Mouse (Mus musculus) MEL (cell line): ENCODE data around the gene Pear1. TPM values are rescaled to one million over a fixed set of nuclear protein-coding genes. Genes with fewer than 3 reads are reported as not detected.

Source experiments
- DNase-seq: peaks from one replicate; pipeline ENCODE4 v3.0.0; 2011; ENCODE audit warnings: low read depth, low spot score
- H3K27ac ChIP-seq: 2 replicates; pipeline ENCODE4 v1.5.1; 2012; ENCODE audit warnings: low read depth, mild to moderate bottlenecking, control low read depth, low read length, moderate library complexity; ENCODE audit not compliant: control insufficient read depth
- H3K27me3 ChIP-seq, 2 experiments: fragments of 150-350 bp in 1 of 2; sonication (generic) in 1 of 2; 2 replicates each; pipeline ENCODE4 v1.6.1; 2012; ENCODE audit warnings: low read length in 2 of 2, mild to moderate bottlenecking in 2 of 2, improper control_type of control experiment in 1 of 2, moderate library complexity in 1 of 2; ENCODE audit not compliant: insufficient read depth in 2 of 2, control insufficient read depth in 1 of 2
- H3K36me3 ChIP-seq, 2 experiments: 2 replicates each; pipeline ENCODE4 v1.6.1; 2012 to 2014; ENCODE audit warnings: low read length in 2 of 2, improper control_type of control experiment in 1 of 2, inconsistent platforms in 1 of 2, mild to moderate bottlenecking in 1 of 2; ENCODE audit not compliant: insufficient read depth in 2 of 2, control insufficient read depth in 1 of 2
- H3K4me1 ChIP-seq, 2 experiments: fragments of 150-350 bp in 1 of 2; sonication (generic) in 1 of 2; 2 replicates each; pipeline ENCODE4 v1.6.1; 2012; ENCODE audit warnings: low read length in 2 of 2, improper control_type of control experiment in 1 of 2, mild to moderate bottlenecking in 1 of 2; ENCODE audit not compliant: insufficient read depth in 2 of 2, control insufficient read depth in 1 of 2
- H3K4me3 ChIP-seq, 2 experiments: fragments of 150-350 bp in 1 of 2; sonication (generic) in 1 of 2; 2 replicates each; pipeline ENCODE4 v1.5.1; 2012; ENCODE audit warnings: low read depth in 2 of 2, low read length in 2 of 2, mild to moderate bottlenecking in 2 of 2, moderate library complexity in 2 of 2, control low read depth in 1 of 2, improper control_type of control experiment in 1 of 2; ENCODE audit not compliant: control insufficient read depth in 1 of 2, insufficient read depth in 1 of 2
- H3K79me2 ChIP-seq: 2 replicates; pipeline ENCODE4 v1.6.1; 2012; ENCODE audit warnings: mild to moderate bottlenecking, low read length, moderate library complexity; ENCODE audit not compliant: control insufficient read depth, poor library complexity, insufficient read depth
- H3K9ac ChIP-seq: 2 replicates; pipeline ENCODE4 v1.6.1; 2012; ENCODE audit warnings: low read depth, mild to moderate bottlenecking, control low read depth, low read length, moderate library complexity; ENCODE audit not compliant: control insufficient read depth, poor library complexity, severe bottlenecking
- H3K9me3 ChIP-seq: fragments of 150-350 bp; sonication (generic); replicated peaks from 2 replicates; pipeline ENCODE4 v1.6.1; 2012; ENCODE audit warnings: mild to moderate bottlenecking, low read length, improper control_type of control experiment, moderate library complexity; ENCODE audit not compliant: insufficient read depth
- BHLHE40 ChIP-seq: IDR thresholded peaks from 2 replicates; pipeline ENCODE4 v1.6.1; 2012; ENCODE audit warnings: low read depth, mild to moderate bottlenecking, inconsistent platforms, low read length, improper control_type of control experiment, borderline replicate concordance
- CHD1 ChIP-seq: IDR thresholded peaks from 2 replicates; pipeline ENCODE4 v1.6.1; 2012; ENCODE audit warnings: low read depth, mild to moderate bottlenecking, inconsistent platforms, low read length, improper control_type of control experiment
- CHD2 ChIP-seq: IDR thresholded peaks from 2 replicates; pipeline ENCODE4 v1.6.1; 2011; ENCODE audit warnings: low read length, improper control_type of control experiment
- CTCF ChIP-seq, 3 experiments: IDR thresholded peaks in 2 of 3; conservative IDR thresholded peaks in 1 of 3; 2 replicates each; pipeline ENCODE4 v1.5.1; 2011 to 2012; ENCODE audit warnings: low read length in 3 of 3, low read depth in 2 of 3, mild to moderate bottlenecking in 2 of 3, improper control_type of control experiment in 1 of 3, inconsistent platforms in 1 of 3, mixed read lengths in 1 of 3, moderate library complexity in 1 of 3; ENCODE audit not compliant: control insufficient read depth in 1 of 3, insufficient read depth in 1 of 3, poor library complexity in 1 of 3, severe bottlenecking in 1 of 3
- E2F4 ChIP-seq: IDR thresholded peaks from 2 replicates; pipeline ENCODE4 v1.6.1; 2011; ENCODE audit warnings: low read depth, low read length, improper control_type of control experiment, borderline replicate concordance
- ELF1 ChIP-seq: IDR thresholded peaks from 2 replicates; pipeline ENCODE4 v1.6.1; 2014; ENCODE audit warnings: low read depth, mild to moderate bottlenecking, inconsistent platforms, low read length, improper control_type of control experiment, moderate library complexity
- EP300 ChIP-seq, 2 experiments: IDR thresholded peaks; 2 replicates each; pipeline ENCODE4 v1.6.1; 2011; ENCODE audit warnings: improper control_type of control experiment in 2 of 2, low read length in 2 of 2, low read depth in 1 of 2, mild to moderate bottlenecking in 1 of 2
- ETS1 ChIP-seq: IDR thresholded peaks from 2 replicates; pipeline ENCODE4 v1.6.1; 2012; ENCODE audit warnings: low read depth, mild to moderate bottlenecking, inconsistent platforms, low read length, improper control_type of control experiment, moderate library complexity
- GABPA ChIP-seq: IDR thresholded peaks from 2 replicates; pipeline ENCODE4 v1.6.1; 2012; ENCODE audit warnings: low read depth, mild to moderate bottlenecking, inconsistent platforms, low read length, improper control_type of control experiment, moderate library complexity
- GATA1 ChIP-seq: IDR thresholded peaks from 2 replicates; pipeline ENCODE4 v1.6.1; 2011; ENCODE audit warnings: low read depth, low read length, improper control_type of control experiment
- HCFC1 ChIP-seq: IDR thresholded peaks from 2 replicates; pipeline ENCODE4 v1.6.1; 2012; ENCODE audit warnings: low read depth, mild to moderate bottlenecking, inconsistent platforms, low read length, improper control_type of control experiment, moderate library complexity
- KAT2A ChIP-seq: conservative IDR thresholded peaks from 2 replicates; pipeline ENCODE4 v1.6.1; 2012; ENCODE audit warnings: low read depth, low read length, improper control_type of control experiment, inconsistent platforms
- MAFK ChIP-seq: IDR thresholded peaks from 2 replicates; pipeline ENCODE4 v1.6.1; 2011; ENCODE audit warnings: low read depth, mild to moderate bottlenecking, low read length, improper control_type of control experiment, borderline replicate concordance
- MAX ChIP-seq: IDR thresholded peaks from 2 replicates; pipeline ENCODE4 v1.6.1; 2011; ENCODE audit warnings: low read length, improper control_type of control experiment
- MAZ ChIP-seq: IDR thresholded peaks from 2 replicates; pipeline ENCODE4 v1.6.1; 2012; ENCODE audit warnings: low read depth, mild to moderate bottlenecking, inconsistent platforms, low read length, improper control_type of control experiment
- MEF2A ChIP-seq: IDR thresholded peaks from 2 replicates; pipeline ENCODE4 v1.6.1; 2014; ENCODE audit warnings: low read depth, mild to moderate bottlenecking, inconsistent platforms, low read length, improper control_type of control experiment; ENCODE audit not compliant: poor library complexity, insufficient replicate concordance, severe bottlenecking; ENCODE audit errors: extremely low read depth
- MXI1 ChIP-seq: IDR thresholded peaks from 2 replicates; pipeline ENCODE4 v1.6.1; 2011; ENCODE audit warnings: mild to moderate bottlenecking, low read depth, low read length, improper control_type of control experiment
- MYB ChIP-seq: IDR thresholded peaks from 2 replicates; pipeline ENCODE4 v1.6.1; 2011; ENCODE audit warnings: mild to moderate bottlenecking, low read depth, low read length, improper control_type of control experiment
- MYC ChIP-seq: IDR thresholded peaks from 2 replicates; pipeline ENCODE4 v1.6.1; 2011; ENCODE audit warnings: low read depth, mild to moderate bottlenecking, low read length, improper control_type of control experiment, moderate library complexity
- NELFE ChIP-seq: IDR thresholded peaks from 2 replicates; pipeline ENCODE4 v1.6.1; 2011; ENCODE audit warnings: low read depth, low read length, improper control_type of control experiment
- NRF1 ChIP-seq: IDR thresholded peaks from 2 replicates; pipeline ENCODE4 v1.6.1; 2014; ENCODE audit warnings: low read depth, mild to moderate bottlenecking, inconsistent platforms, low read length, improper control_type of control experiment, moderate library complexity; ENCODE audit not compliant: poor library complexity, insufficient read depth, severe bottlenecking
- POLR2A ChIP-seq, 2 experiments: IDR thresholded peaks; 2 replicates each; pipeline ENCODE4 v1.6.1; 2011 to 2012; ENCODE audit warnings: low read length in 2 of 2, mild to moderate bottlenecking in 2 of 2, control low read depth in 1 of 2, improper control_type of control experiment in 1 of 2, low read depth in 1 of 2, moderate library complexity in 1 of 2; ENCODE audit not compliant: control insufficient read depth in 1 of 2, insufficient read depth in 1 of 2, poor library complexity in 1 of 2
- POLR2AphosphoS2 ChIP-seq: IDR thresholded peaks from 2 replicates; pipeline ENCODE4 v1.6.1; 2011; ENCODE audit warnings: low read length, improper control_type of control experiment
- POLR2AphosphoS5 ChIP-seq: IDR thresholded peaks from 2 replicates; pipeline ENCODE4 v1.6.1; 2012; ENCODE audit warnings: low read depth, borderline replicate concordance, mild to moderate bottlenecking, inconsistent platforms, low read length, moderate library complexity, mixed read lengths
- RAD21 ChIP-seq: IDR thresholded peaks from 2 replicates; pipeline ENCODE4 v1.6.1; 2011; ENCODE audit warnings: mild to moderate bottlenecking, low read depth, low read length, improper control_type of control experiment
- RCOR1 ChIP-seq: IDR thresholded peaks from 2 replicates; pipeline ENCODE4 v1.6.1; 2012; ENCODE audit warnings: low read depth, mild to moderate bottlenecking, inconsistent platforms, low read length, improper control_type of control experiment
- SIN3A ChIP-seq: IDR thresholded peaks from 2 replicates; pipeline ENCODE4 v1.6.1; 2012; ENCODE audit warnings: low read length, improper control_type of control experiment, inconsistent platforms
- SMC3 ChIP-seq: IDR thresholded peaks from 2 replicates; pipeline ENCODE4 v1.6.1; 2011; ENCODE audit warnings: low read depth, low read length, improper control_type of control experiment
- TAL1 ChIP-seq: IDR thresholded peaks from 2 replicates; pipeline ENCODE4 v1.6.1; 2012; ENCODE audit warnings: mild to moderate bottlenecking, inconsistent platforms, low read length, moderate library complexity, mixed read lengths
- TBP ChIP-seq: IDR thresholded peaks from 2 replicates; pipeline ENCODE4 v1.8.0; 2011; ENCODE audit warnings: low read depth, low read length, improper control_type of control experiment
- TCF12 ChIP-seq: IDR thresholded peaks from 2 replicates; pipeline ENCODE4 v1.6.1; 2014; ENCODE audit warnings: low read depth, mild to moderate bottlenecking, inconsistent platforms, low read length, improper control_type of control experiment, moderate library complexity
- UBTF ChIP-seq: IDR thresholded peaks from 2 replicates; pipeline ENCODE4 v1.6.1; 2012; ENCODE audit warnings: low read depth, mild to moderate bottlenecking, inconsistent platforms, low read length, improper control_type of control experiment, moderate library complexity, borderline replicate concordance; ENCODE audit not compliant: insufficient read depth
- USF1 ChIP-seq: IDR thresholded peaks from 2 replicates; pipeline ENCODE4 v1.6.1; 2014; ENCODE audit warnings: low read depth, mild to moderate bottlenecking, inconsistent platforms, low read length, improper control_type of control experiment, moderate library complexity
- USF2 ChIP-seq, 2 experiments: IDR thresholded peaks; 2 replicates each; pipeline ENCODE4 v1.6.1; 2011 to 2012; ENCODE audit warnings: improper control_type of control experiment in 2 of 2, low read length in 2 of 2, borderline replicate concordance in 1 of 2, inconsistent platforms in 1 of 2, low read depth in 1 of 2, mild to moderate bottlenecking in 1 of 2; ENCODE audit not compliant: insufficient read depth in 1 of 2
- ZC3H11A ChIP-seq: IDR thresholded peaks from 2 replicates; pipeline ENCODE4 v1.6.1; 2012; ENCODE audit warnings: low read depth, mild to moderate bottlenecking, inconsistent platforms, low read length, improper control_type of control experiment
- ZKSCAN1 ChIP-seq: IDR thresholded peaks from 2 replicates; pipeline ENCODE4 v1.6.1; 2012; ENCODE audit warnings: low read depth, mild to moderate bottlenecking, inconsistent platforms, low read length, improper control_type of control experiment, moderate library complexity
- ZMIZ1 ChIP-seq: IDR thresholded peaks from 2 replicates; pipeline ENCODE4 v1.6.1; 2012; ENCODE audit warnings: low read depth, mild to moderate bottlenecking, inconsistent platforms, low read length, improper control_type of control experiment, moderate library complexity
- ZNF384 ChIP-seq: IDR thresholded peaks from 2 replicates; pipeline ENCODE4 v1.6.1; 2012; ENCODE audit warnings: low read depth, mild to moderate bottlenecking, inconsistent platforms, low read length, improper control_type of control experiment
- polyA plus RNA-seq, 2 experiments: library from polyadenylated mRNA; stranded (reverse) in 1 of 2; unstranded in 1 of 2; fragments of >175 nt in 1 of 2; fragments of >200 nt in 1 of 2; gene quantifications; 2 replicates each; pipeline versions ENCODE4 v1.2.1 to v1.2.4; 2012; ENCODE audit warnings: low replicate concordance in 2 of 2, low read depth in 1 of 2; ENCODE audit not compliant: insufficient read length in 2 of 2, insufficient read depth in 1 of 2, missing spikeins in 1 of 2
- total RNA-seq: library from RNA; depleted of rRNA; stranded (reverse); fragments of 300-350 nt; gene quantifications from 2 replicates; pipeline ENCODE4 v1.2.3, GENCODE M21; 2012

Gene Pear1
- total and polyA plus RNA-seq, 3 experiments: 0.35 to 1.0 TPM; not detected in 1

- peak; percentile 76 for DNase-seq
- Histone ChIP-seq H3K4me1 (peaks cover 0 to 5% of the 10 kb centered on the region in 2 experiments; a peak in 1 of 4 replicates), H3K27me3 (peaks cover 0 to 5% of the 10 kb centered on the region in 2 experiments; a peak in 2 of 4 replicates), H3K9ac (peak overlapping the region; percentile 53), H3K79me2 (no peaks in the 10 kb centered on the region), H3K9me3 (no peaks in the 10 kb centered on the region), H3K36me3 (no peaks in the 10 kb centered on the region), H3K27ac (no peak overlapping the region), H3K4me3 (peak overlapping the region; percentile 33 to 61; a peak in 3 of 4 replicates)
- TF ChIP-seq POLR2AphosphoS5 (no peak), USF2 (IDR thresholded peaks at IDR 0.05; ENCODE audit: borderline replicate concordance in 1 of 2, insufficient read depth in 1 of 2, low read depth in 1 of 2, low read length in 2 of 2) (no peak), USF1 (no peak), BHLHE40 (no peak), MEF2A (no peak), CHD1 (no peak), MXI1 (no peak), CHD2 (no peak), SMC3 (peak; percentile 74), MYC (no peak), RAD21 (peak; percentile 45), TAL1 (no peak), MYB (no peak), NRF1 (no peak), RCOR1 (no peak), ELF1 (no peak), GATA1 (no peak), E2F4 (no peak), MAZ (0 out of 2 replicates have a peak, but pooled peaks have one; percentile 34), HCFC1 (no peak), ZC3H11A (peak; percentile 15; the same call in 1 of the 2 replicates), GABPA (no peak), EP300 (IDR thresholded peaks at IDR 0.05; ENCODE audit: low read depth in 1 of 2, low read length in 2 of 2) (no peak), SIN3A (no peak), TBP (no peak), NELFE (no peak), MAFK (no peak), TCF12 (no peak), ZNF384 (no peak), UBTF (0 out of 2 replicates have a peak, but pooled peaks have one; percentile 72), MAX (no peak), ZMIZ1 (no peak), POLR2A (IDR thresholded peaks at IDR 0.05; ENCODE audit: control insufficient read depth in 1 of 2, insufficient read depth in 1 of 2, low read depth in 1 of 2, low read length in 2 of 2, poor library complexity in 1 of 2) (no peak), ETS1 (no peak), POLR2AphosphoS2 (no peak), CTCF (IDR thresholded peaks at IDR 0.05 in 2 of 3, conservative IDR thresholded peaks at IDR 0.05 in 1 of 3; ENCODE audit: control insufficient read depth in 1 of 3, insufficient read depth in 1 of 3, low read depth in 2 of 3, low read length in 3 of 3, poor library complexity in 1 of 3, severe bottlenecking in 1 of 3) (peak; percentile 79 to 98 (median 89)), KAT2A (no peak), ZKSCAN1 (no peak)
These were observed 55.3 kb downstream of the Pear1 start for GRCm38 (mm10) chr3:87768844-87769243.
